Mouse (Mus musculus) erythroblast, adult 5-6 weeks (primary cell): Measurements from ENCODE around the gene Olfr559. TPM values are rescaled to one million over a fixed set of nuclear protein-coding genes. Genes with fewer than 3 reads are reported as not detected.
A peak's percentile ranks its signal among the peaks of the same experiment; 100 is the strongest.

Experiments used
- ATAC-seq: replicated peaks from 2 replicates; pipeline ENCODE4 v1.8.0; 2016; ENCODE audit warnings: moderate number of reproducible peaks, mild to moderate bottlenecking, moderate TSS enrichment, inconsistent platforms; ENCODE audit not compliant: poor library complexity, low FRiP score, severe bottlenecking
- total RNA-seq, 2 experiments: library from RNA; stranded (forward) in 1 of 2; stranded (reverse) in 1 of 2; fragments of 150-400 nt in 1 of 2; fragments of 200-764, 138-1000 nt in 1 of 2; gene quantifications; 2 replicates each; pipeline versions ENCODE4 v1.2.3 to v1.2.4; 2015 to 2017; ENCODE audit warnings: low replicate concordance in 2 of 2

The Olfr559 gene
- total RNA-seq (2015; ENCODE audit: low replicate concordance), result not detected in 2 replicates
- total RNA-seq (2017; ENCODE audit: low replicate concordance), result not detected in 2 replicates

DNA sequence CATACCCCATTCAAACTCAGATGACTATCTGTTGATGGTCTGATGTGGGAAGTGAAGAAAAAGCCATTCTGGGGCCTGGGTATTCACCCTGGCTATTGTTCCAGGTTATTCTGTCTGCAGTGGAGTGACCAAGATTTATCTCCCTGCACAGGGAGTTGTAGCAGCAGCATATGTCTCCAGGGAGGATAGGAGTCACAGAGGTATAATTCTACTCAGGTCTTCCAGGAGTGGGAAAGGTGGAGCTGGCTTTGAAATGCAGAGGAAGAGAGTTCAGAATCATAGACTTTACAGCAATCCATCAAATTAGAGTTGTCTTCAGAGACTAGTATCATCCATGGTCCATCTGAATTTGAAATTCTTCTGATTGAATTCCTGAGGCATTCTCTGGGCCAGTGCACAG lies at the start of gene Olfr559:
Olfr559 (minus strand) TSS at position 101 of the 400 bp plus-strand sequence.
- no peak for ATAC-seq

GRCm38 (mm10) chr7:102770921-102771320 lies 43.6 kb upstream of the Olfr559 start, which contains the start of gene Olfr561:
TSS of gene Olfr561 (plus strand) at chr7:102771221.
- ATAC-seq, result no peak

DNA sequence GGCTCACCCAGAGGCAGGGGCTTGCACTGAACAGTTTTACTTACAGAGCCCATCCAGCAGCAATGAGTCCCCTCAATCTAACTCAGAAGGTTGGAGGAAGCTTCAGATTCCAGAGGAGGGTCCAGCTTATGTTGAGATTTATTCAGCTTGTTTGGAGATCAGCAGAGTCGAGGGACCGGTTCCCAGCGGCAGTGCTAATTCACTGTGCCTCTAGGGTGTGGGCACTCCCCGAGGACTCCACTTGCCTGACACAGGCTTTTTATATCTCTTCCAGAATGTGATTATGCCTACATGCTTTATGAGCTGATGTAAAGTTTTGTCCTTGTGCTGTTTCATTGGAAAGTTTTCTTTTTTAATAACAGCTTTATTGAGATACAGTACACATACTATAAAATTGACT lies 32.0 kb upstream of the Olfr559 start, which contains the start of the genes Olfr560 and Olfr78:
Olfr560 (minus strand) TSS at position 101 of the 400 bp plus-strand sequence.
Olfr78 (minus strand) TSS at position 206 of the 400 bp plus-strand sequence.
- ATAC-seq, result no peak

- no peak for ATAC-seq
These were observed 24.8 kb upstream of the Olfr559 start for GRCm38 (mm10) chr7:102752086-102752485.

GRCm38 (mm10) chr7:102737705-102738104 lies 10.4 kb upstream of the Olfr559 start:
- ATAC-seq, result no peak

DNA sequence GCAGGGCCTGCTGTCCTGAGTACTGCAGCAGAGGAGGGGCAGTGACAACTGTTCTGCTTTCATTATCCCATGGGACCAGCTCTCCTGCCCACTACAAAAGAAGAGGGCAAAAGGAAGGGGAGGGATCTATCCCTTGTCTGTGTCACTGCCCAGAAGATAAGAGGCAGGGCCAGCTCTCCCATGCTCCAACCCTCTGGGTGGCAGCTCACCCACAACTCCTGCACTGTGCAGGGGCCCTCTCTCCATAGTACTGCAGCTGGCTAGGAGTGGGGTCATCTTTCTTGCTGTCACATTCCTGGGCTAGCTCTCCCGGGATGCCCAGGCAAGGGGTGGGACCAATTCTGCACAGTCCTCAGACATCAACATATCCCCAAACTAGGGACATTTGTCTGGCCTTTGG lies 6.5 kb upstream of the Olfr559 start:
- no peak for ATAC-seq

GRCm38 (mm10) chr7:102718970-102719369 lies 8.3 kb downstream of the Olfr559 start, which contains the start of gene Olfr33:
TSS of gene Olfr33 (minus strand) at chr7:102719070.
- no peak for ATAC-seq

DNA sequence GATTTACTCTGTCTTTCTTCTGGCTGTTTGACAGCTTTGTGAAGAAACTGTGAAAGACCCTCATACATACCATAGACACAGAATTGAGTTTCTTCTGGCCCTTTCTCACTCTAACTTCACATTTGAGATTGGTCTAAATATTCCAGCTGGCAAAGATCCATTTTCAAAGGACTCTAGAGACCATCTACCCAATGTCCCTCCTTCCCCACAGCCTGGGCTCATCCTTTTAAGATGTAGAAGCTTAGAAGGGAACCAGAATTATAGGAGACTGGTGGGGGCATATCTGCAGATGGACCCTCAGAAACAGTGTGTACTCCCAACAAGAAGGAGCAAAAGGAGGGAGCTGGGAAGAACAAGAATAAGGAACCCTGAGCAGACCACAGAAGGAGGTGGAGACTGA lies 25.4 kb downstream of the Olfr559 start, which contains the start of gene Olfr558:
Olfr558 (plus strand) TSS at position 301 of the 400 bp plus-strand sequence.
- ATAC-seq, result no peak

DNA sequence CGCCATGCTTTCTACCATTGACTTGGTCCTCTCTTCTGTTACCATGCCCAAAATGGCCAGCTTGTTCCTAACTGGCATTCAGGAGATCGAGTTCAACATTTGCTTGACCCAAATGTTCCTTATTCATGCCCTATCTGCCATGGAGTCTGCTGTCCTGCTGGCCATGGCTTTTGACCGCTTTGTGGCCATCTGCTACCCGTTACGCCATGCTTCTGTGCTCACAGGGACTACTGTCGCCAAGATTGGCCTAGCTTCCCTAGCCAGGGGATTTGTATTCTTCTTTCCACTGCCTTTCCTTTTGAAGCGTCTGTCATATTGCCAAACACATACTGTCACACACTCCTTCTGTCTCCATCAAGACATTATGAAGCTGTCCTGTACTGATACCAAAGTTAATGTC lies 28.8 kb downstream of the Olfr559 start:
- no peak for ATAC-seq

GRCm38 (mm10) chr7:102695358-102696125 lies 31.7 kb downstream of the Olfr559 start, which contains the start of gene Olfr557:
TSS of gene Olfr557 (plus strand) at chr7:102695910.
- 0 out of 2 replicates have a peak, but pooled peaks have one; percentile 74 for ATAC-seq

DNA sequence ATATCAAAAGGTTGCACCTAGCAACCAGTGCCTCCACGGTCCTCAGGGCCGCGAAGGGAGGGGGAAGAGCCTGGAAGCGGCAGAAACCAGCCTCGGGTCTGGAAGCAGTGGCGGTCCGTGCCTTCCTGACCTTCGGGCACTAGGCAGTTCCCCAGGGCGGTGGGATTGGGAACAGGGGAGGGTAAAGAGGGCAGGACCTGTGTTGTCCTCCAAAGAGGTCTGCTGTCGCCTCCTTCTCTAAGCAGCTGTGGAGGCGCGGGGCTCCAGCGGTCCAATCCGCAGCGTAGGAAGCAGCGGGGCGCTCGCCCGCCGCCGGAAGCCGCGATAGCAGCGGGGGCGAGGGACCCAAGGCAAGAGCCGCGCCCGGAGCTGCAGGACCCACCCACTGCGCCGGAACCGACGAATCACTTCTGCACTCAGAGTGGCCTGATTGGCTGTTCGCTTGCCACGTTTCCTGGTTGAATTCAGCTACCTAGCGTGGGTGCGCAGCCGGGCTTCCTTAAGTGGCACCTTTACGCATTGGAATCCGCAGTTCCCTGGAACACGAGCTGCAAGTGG lies 40.3 kb downstream of the Olfr559 start, which contains the start of gene Trim68:
Trim68 (minus strand) TSS at position 384 of the 558 bp plus-strand sequence.
- peak; percentile 60; the same call in 1 of the 2 replicates for ATAC-seq

DNA sequence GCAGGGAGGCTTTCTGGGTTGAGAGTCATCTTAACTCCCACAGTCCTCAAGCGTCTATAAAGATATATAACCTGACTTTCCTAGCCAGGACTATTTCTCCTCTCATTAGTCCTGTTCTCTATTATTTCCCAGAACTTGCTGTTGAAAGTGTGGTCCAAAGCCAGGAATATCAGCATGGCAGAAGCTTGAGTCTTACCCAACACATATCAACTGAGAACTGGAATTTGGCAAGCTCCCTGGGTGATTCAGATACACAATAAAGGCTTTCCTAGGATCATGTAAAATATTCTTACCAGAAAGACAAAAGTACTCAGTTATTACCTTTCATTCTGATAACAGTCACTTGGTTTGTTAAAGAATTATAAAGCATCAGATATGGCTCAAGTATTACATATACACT lies 45.4 kb downstream of the Olfr559 start:
- ATAC-seq, result no peak

DNA sequence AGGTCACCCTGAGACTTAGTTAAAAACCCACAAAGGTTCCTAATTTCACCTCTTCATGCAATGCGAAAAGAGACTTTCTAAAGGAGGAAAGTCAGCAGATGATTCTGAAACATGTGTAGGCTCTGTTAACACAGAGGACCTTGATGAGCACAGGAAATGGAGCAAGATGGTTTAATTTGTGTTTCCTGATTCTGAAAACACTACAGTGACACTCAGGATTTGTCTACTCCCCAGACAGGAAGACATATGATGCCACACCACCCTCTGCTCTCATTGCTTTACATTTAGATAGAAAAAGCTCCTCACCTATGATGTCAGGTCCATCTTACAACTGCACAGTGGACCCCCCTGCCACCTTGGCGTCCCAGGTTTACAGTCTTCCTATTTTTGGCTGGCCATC lies 51.1 kb downstream of the Olfr559 start:
- no peak for ATAC-seq

Other genes with a start within 250 kb of the Olfr559 start
Only the 30 nearest of the 33 such genes appear.
- gene Olfr545, start 227.9 kb downstream of the Olfr559 start, total RNA-seq (2015; ENCODE audit: low replicate concordance), result not detected in 2 replicates
- gene Olfr545, start 227.9 kb downstream of the Olfr559 start, total RNA-seq (2017; ENCODE audit: low replicate concordance), result not detected in 2 replicates
- not detected in 2 replicates for gene Olfr547, start 192.7 kb downstream of the Olfr559 start, total RNA-seq (2015; ENCODE audit: low replicate concordance)
- not detected in 2 replicates for gene Olfr547, start 192.7 kb downstream of the Olfr559 start, total RNA-seq (2017; ENCODE audit: low replicate concordance)
- not detected in 2 replicates for gene Olfr548-ps1, start 186.6 kb downstream of the Olfr559 start, total RNA-seq (2015; ENCODE audit: low replicate concordance)
- not detected in 2 replicates for gene Olfr548-ps1, start 186.6 kb downstream of the Olfr559 start, total RNA-seq (2017; ENCODE audit: low replicate concordance)
- gene Olfr549, start 177.6 kb downstream of the Olfr559 start, total RNA-seq (2015; ENCODE audit: low replicate concordance), result not detected in 2 replicates
- gene Olfr549, start 177.6 kb downstream of the Olfr559 start, total RNA-seq (2017; ENCODE audit: low replicate concordance), result not detected in 2 replicates
- 6.9 and 25.9 TPM in 2 replicates for gene Trim21, start 162.0 kb downstream of the Olfr559 start, total RNA-seq (2015; ENCODE audit: low replicate concordance)
- 37.5 and 50.2 TPM in 2 replicates for gene Trim21, start 162.0 kb downstream of the Olfr559 start, total RNA-seq (2017; ENCODE audit: low replicate concordance)
- gene Olfr550, start 156.0 kb downstream of the Olfr559 start, total RNA-seq (2015; ENCODE audit: low replicate concordance), result not detected in 2 replicates
- not detected in 2 replicates for gene Olfr550, start 156.0 kb downstream of the Olfr559 start, total RNA-seq (2017; ENCODE audit: low replicate concordance)
- gene Olfr551, start 135.6 kb downstream of the Olfr559 start, total RNA-seq (2015; ENCODE audit: low replicate concordance), result not detected in 2 replicates
- gene Olfr551, start 135.6 kb downstream of the Olfr559 start, total RNA-seq (2017; ENCODE audit: low replicate concordance), result not detected in 2 replicates
- not detected in 2 replicates for gene Olfr552, start 129.7 kb downstream of the Olfr559 start, total RNA-seq (2015; ENCODE audit: low replicate concordance)
- not detected in 2 replicates for gene Olfr552, start 129.7 kb downstream of the Olfr559 start, total RNA-seq (2017; ENCODE audit: low replicate concordance)
- not detected in 2 replicates for gene Olfr553, start 109.3 kb downstream of the Olfr559 start, total RNA-seq (2015; ENCODE audit: low replicate concordance)
- gene Olfr553, start 109.3 kb downstream of the Olfr559 start, total RNA-seq (2017; ENCODE audit: low replicate concordance), result not detected in 2 replicates
- gene Olfr554, start 89.1 kb downstream of the Olfr559 start, total RNA-seq (2015; ENCODE audit: low replicate concordance), result not detected in 2 replicates
- gene Olfr554, start 89.1 kb downstream of the Olfr559 start, total RNA-seq (2017; ENCODE audit: low replicate concordance), result not detected in 2 replicates
- gene Olfr555, start 68.7 kb downstream of the Olfr559 start, total RNA-seq (2015; ENCODE audit: low replicate concordance), result not detected in 2 replicates
- gene Olfr555, start 68.7 kb downstream of the Olfr559 start, total RNA-seq (2017; ENCODE audit: low replicate concordance), result not detected in 2 replicates
- gene Olfr556, start 62.6 kb downstream of the Olfr559 start, total RNA-seq (2015; ENCODE audit: low replicate concordance), result not detected in 2 replicates
- not detected in 2 replicates for gene Olfr556, start 62.6 kb downstream of the Olfr559 start, total RNA-seq (2017; ENCODE audit: low replicate concordance)
- not detected in 2 replicates for gene Trim68, start 40.2 kb downstream of the Olfr559 start, total RNA-seq (2015; ENCODE audit: low replicate concordance)
- 0.51 TPM in 1 of 2 replicates, not detected in the other for gene Trim68, start 40.2 kb downstream of the Olfr559 start, total RNA-seq (2017; ENCODE audit: low replicate concordance)
- not detected in 2 replicates for gene Olfr557, start 31.6 kb downstream of the Olfr559 start, total RNA-seq (2015; ENCODE audit: low replicate concordance)
- not detected in 2 replicates for gene Olfr557, start 31.6 kb downstream of the Olfr559 start, total RNA-seq (2017; ENCODE audit: low replicate concordance)
- gene Olfr558, start 25.3 kb downstream of the Olfr559 start, total RNA-seq (2015; ENCODE audit: low replicate concordance), result not detected in 2 replicates
- gene Olfr558, start 25.3 kb downstream of the Olfr559 start, total RNA-seq (2017; ENCODE audit: low replicate concordance), result not detected in 2 replicates
- gene Olfr33, start 8.4 kb downstream of the Olfr559 start, total RNA-seq (2015; ENCODE audit: low replicate concordance), result not detected in 2 replicates
- not detected in 2 replicates for gene Olfr33, start 8.4 kb downstream of the Olfr559 start, total RNA-seq (2017; ENCODE audit: low replicate concordance)
- not detected in 2 replicates for gene Olfr560, start 31.9 kb upstream of the Olfr559 start, total RNA-seq (2015; ENCODE audit: low replicate concordance)
- not detected in 2 replicates for gene Olfr560, start 31.9 kb upstream of the Olfr559 start, total RNA-seq (2017; ENCODE audit: low replicate concordance)
- gene Olfr78, start 32.0 kb upstream of the Olfr559 start, total RNA-seq (2015; ENCODE audit: low replicate concordance), result not detected in 2 replicates
- not detected in 2 replicates for gene Olfr78, start 32.0 kb upstream of the Olfr559 start, total RNA-seq (2017; ENCODE audit: low replicate concordance)
- gene Olfr561, start 43.7 kb upstream of the Olfr559 start, total RNA-seq (2015; ENCODE audit: low replicate concordance), result not detected in 2 replicates
- not detected in 2 replicates for gene Olfr561, start 43.7 kb upstream of the Olfr559 start, total RNA-seq (2017; ENCODE audit: low replicate concordance)
- not detected in 2 replicates for gene Olfr564, start 76.0 kb upstream of the Olfr559 start, total RNA-seq (2015; ENCODE audit: low replicate concordance)
- gene Olfr564, start 76.0 kb upstream of the Olfr559 start, total RNA-seq (2017; ENCODE audit: low replicate concordance), result not detected in 2 replicates
- not detected in 2 replicates for gene Olfr566, start 131.3 kb upstream of the Olfr559 start, total RNA-seq (2015; ENCODE audit: low replicate concordance)
- gene Olfr566, start 131.3 kb upstream of the Olfr559 start, total RNA-seq (2017; ENCODE audit: low replicate concordance), result 0.77 TPM in 1 of 2 replicates, not detected in the other
- not detected in 2 replicates for gene Olfr568, start 149.6 kb upstream of the Olfr559 start, total RNA-seq (2015; ENCODE audit: low replicate concordance)
- not detected in 2 replicates for gene Olfr568, start 149.6 kb upstream of the Olfr559 start, total RNA-seq (2017; ENCODE audit: low replicate concordance)
- not detected in 2 replicates for gene Olfr569, start 163.4 kb upstream of the Olfr559 start, total RNA-seq (2015; ENCODE audit: low replicate concordance)
- not detected in 2 replicates for gene Olfr569, start 163.4 kb upstream of the Olfr559 start, total RNA-seq (2017; ENCODE audit: low replicate concordance)
- not detected in 2 replicates for gene Olfr570, start 167.1 kb upstream of the Olfr559 start, total RNA-seq (2015; ENCODE audit: low replicate concordance)
- not detected in 2 replicates for gene Olfr570, start 167.1 kb upstream of the Olfr559 start, total RNA-seq (2017; ENCODE audit: low replicate concordance)
- gene Olfr571, start 190.0 kb upstream of the Olfr559 start, total RNA-seq (2015; ENCODE audit: low replicate concordance), result not detected in 2 replicates
- not detected in 2 replicates for gene Olfr571, start 190.0 kb upstream of the Olfr559 start, total RNA-seq (2017; ENCODE audit: low replicate concordance)
- not detected in 2 replicates for gene Olfr572, start 196.9 kb upstream of the Olfr559 start, total RNA-seq (2015; ENCODE audit: low replicate concordance)
- gene Olfr572, start 196.9 kb upstream of the Olfr559 start, total RNA-seq (2017; ENCODE audit: low replicate concordance), result not detected in 2 replicates
- not detected in 2 replicates for gene Olfr573-ps1, start 215.1 kb upstream of the Olfr559 start, total RNA-seq (2015; ENCODE audit: low replicate concordance)
- gene Olfr573-ps1, start 215.1 kb upstream of the Olfr559 start, total RNA-seq (2017; ENCODE audit: low replicate concordance), result not detected in 2 replicates
- gene Olfr574, start 221.0 kb upstream of the Olfr559 start, total RNA-seq (2015; ENCODE audit: low replicate concordance), result not detected in 2 replicates
- not detected in 2 replicates for gene Olfr574, start 221.0 kb upstream of the Olfr559 start, total RNA-seq (2017; ENCODE audit: low replicate concordance)
- gene Olfr575, start 231.3 kb upstream of the Olfr559 start, total RNA-seq (2015; ENCODE audit: low replicate concordance), result not detected in 2 replicates
- gene Olfr575, start 231.3 kb upstream of the Olfr559 start, total RNA-seq (2017; ENCODE audit: low replicate concordance), result not detected in 2 replicates
- gene Olfr576, start 235.2 kb upstream of the Olfr559 start, total RNA-seq (2015; ENCODE audit: low replicate concordance), result not detected in 2 replicates
- 0.43 TPM in 1 of 2 replicates, not detected in the other for gene Olfr576, start 235.2 kb upstream of the Olfr559 start, total RNA-seq (2017; ENCODE audit: low replicate concordance)